Mouse (Mus musculus) E14TG2a.4 (cell line): Measurements from ENCODE around the gene Vps18.

Source experiments
- CTCF ChIP-seq: conservative IDR thresholded peaks from 2 replicates; pipeline ENCODE4 v1.5.1; 2014; ENCODE audit warnings: low read length
- NANOG ChIP-seq: IDR thresholded peaks from 2 replicates; pipeline ENCODE4 v1.6.1; 2014; ENCODE audit warnings: borderline replicate concordance, low read length, mixed read lengths
- POU5F1 ChIP-seq: IDR thresholded peaks from 2 replicates; pipeline ENCODE4 v1.6.1; 2014; ENCODE audit warnings: low read length, borderline replicate concordance

DNA sequence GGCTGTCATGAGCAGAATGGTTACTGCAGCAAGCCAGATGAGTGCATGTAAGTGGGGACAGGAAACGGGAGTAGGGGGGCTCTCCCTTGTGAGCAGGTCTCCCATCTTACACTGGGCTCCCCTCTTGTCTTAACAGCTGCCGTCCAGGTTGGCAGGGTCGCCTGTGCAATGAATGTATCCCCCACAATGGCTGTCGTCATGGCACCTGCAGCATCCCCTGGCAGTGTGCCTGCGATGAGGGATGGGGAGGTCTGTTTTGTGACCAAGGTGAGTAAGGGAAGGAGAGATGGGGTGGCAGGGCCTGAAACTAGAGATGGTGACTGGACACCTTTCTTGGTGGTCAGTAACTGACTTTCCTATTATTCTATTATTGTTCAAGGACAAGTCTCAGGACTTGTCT, 40.0 kb downstream of the Vps18 start:
- TF ChIP-seq CTCF (no peak), NANOG (no peak), POU5F1 (no peak)
